Mouse (Mus musculus) gastrocnemius, postnatal 25 days (tissue): Measurements from ENCODE around the gene Bag2. TPM values are rescaled to one million over a fixed set of nuclear protein-coding genes. Genes with fewer than 3 reads are reported as not detected.

Experiments used
- DNase-seq: peaks from one replicate; pipeline ENCODE4 v3.0.0; 2022
- long read RNA-seq, 2 experiments: library from polyadenylated mRNA; stranded (forward); transcript quantifications; one replicate each; pipeline ENCODE4 v2.0.0; 2021
- total RNA-seq, 2 experiments: library from RNA; stranded (reverse); gene quantifications; 1 replicate in 1 of 2; 2 replicates in 1 of 2; pipeline ENCODE4 v1.2.3; 2021

Bag2 gene
- 10 to 100 TPM; 15.1 to 18.4 TPM for total RNA-seq
- long read RNA-seq, experiment 1, transcript Bag2-201 (3 exons, 1,860 nt): major isoform, 26 of 44 reads
- long read RNA-seq, experiment 1, partial matches to known transcripts: 0 of 44 reads
- long read RNA-seq, experiment 1, other reads (novel, unspliced or antisense): 18 of 44 reads
- long read RNA-seq, experiment 2, transcript Bag2-201 (3 exons, 1,860 nt): major isoform, 19 of 37 reads
- long read RNA-seq, experiment 2, partial matches to known transcripts: 0 of 37 reads
- long read RNA-seq, experiment 2, other reads (novel, unspliced or antisense): 16 of 37 reads

DNA sequence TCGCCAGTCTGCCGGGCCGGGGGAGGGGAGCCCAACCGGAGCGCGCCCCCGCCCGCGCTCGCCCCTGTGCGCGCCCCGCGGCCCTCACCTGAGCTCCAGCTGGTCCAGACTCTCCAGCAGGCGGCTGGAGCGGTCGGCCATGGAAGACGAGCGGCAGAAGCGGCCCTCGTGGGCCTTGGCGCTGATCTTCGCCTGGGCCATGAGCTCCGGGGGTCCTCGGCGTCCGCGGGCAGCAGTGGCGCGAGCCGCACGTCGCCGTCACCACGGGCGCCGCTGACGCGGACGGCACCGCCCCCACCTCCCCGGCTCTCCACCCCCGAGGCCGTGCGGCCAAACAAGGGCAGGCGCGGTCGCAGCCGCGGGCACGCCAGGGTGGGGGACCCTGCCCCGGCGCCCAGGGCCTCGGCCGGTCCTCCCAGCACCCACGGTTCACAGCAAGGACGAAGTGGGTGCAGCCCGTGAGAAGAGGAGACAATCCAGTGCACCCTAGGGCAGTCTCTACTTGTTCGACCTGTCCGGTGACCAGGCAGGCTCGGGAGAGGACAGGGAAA is at the start of gene Bag2:
TSS of gene Bag2 (minus strand) at position 305 of the 551 bp plus-strand sequence.
- DNase-seq: peak; percentile 76

DNA sequence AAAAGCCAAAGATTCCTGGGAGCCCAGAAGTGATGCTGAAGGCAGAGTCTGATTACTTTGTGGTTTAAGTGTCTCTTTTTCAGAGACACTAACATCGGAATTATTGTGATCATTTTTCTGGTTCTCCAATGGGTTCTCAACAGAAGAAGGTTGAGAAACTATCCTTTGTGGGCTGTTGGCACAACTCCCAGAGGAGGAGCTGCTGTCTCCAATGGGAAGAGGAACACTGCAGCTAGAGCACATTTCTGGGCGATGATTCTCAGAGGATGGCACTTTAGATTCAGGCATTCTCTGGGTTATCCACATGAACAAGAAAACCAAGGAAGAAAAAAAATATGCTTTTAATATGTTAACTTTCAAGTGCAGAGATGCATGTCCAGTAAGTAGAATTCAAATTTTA is 45.7 kb upstream of the Bag2 start:
- DNase-seq: no peak

DNA sequence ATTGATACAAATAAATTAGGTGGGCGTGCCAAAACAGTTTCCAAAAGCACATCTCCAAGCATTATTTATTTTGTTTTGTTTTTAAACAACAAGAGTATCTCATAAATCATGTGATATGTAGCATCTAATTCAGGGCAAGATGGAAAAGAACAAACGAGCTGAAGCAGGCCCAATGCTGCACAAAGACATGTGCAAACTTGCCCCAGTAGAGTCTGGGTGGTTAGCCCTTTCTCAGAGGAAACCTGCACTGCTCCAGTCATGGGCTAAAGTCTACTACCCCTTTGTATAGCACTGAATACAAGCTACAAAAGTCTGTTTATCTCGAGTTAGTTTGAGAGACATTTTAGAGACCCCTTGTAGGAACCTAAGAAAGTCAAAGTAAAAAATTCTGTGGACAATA is 42.0 kb upstream of the Bag2 start:
- no peak for DNase-seq

DNA sequence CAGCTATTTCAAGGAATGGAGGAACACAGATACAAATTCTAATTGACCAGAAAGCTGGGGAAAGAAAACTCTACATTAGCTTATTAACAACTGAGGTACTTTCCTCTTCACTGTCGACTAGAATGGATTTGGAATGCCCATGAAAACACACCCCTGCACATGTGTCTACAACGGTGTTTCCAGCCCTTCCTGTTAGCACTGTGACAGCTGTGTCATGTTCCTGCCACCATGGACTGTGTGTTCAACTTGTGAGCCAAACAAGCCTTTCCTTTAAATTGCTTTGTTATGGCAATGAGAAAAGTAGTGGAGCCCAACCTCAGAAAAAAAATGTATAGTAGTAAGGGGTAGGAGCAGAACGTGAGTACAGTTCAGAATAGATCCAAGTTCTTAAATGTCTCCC is 30.9 kb upstream of the Bag2 start:
- DNase-seq: no peak

DNA sequence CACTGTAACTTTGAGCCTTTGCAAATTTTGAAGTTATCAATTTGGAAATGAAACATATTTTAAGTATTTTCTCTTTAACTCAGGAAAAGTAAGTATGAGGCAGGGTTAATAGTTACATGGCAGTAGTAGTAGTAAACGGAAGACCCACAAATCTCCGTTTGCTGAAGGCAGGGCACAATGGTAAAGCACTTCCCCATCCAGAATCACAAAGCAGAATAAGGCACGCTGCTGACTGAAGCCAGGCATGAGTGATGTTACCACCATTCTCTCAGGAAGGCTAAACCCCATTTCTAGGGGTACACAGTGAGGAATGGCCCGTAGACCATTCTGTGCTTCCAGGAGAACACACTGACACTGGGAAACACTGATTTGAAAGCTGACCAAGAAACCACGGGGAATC is 30.5 kb upstream of the Bag2 start:
- DNase-seq: no peak

DNA sequence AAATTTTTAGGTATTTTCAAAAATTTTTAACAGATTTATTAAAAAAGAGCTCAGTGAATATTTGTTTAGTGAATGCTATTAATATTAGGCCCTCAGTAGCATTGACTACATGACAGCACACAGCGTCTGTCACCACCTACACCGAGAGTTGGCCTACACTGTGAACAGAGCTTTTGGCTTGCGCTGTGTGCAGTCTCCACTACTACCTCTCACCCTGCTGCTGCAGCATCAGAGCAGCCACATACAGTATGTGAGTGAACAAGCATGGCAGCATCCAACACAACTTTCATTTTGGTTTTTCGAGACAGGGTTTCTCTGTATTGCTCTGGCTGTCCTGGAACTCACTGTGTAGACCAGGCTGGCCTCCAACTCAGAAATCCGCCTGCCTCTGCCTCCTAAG is 27.0 kb upstream of the Bag2 start:
- no peak for DNase-seq

DNA sequence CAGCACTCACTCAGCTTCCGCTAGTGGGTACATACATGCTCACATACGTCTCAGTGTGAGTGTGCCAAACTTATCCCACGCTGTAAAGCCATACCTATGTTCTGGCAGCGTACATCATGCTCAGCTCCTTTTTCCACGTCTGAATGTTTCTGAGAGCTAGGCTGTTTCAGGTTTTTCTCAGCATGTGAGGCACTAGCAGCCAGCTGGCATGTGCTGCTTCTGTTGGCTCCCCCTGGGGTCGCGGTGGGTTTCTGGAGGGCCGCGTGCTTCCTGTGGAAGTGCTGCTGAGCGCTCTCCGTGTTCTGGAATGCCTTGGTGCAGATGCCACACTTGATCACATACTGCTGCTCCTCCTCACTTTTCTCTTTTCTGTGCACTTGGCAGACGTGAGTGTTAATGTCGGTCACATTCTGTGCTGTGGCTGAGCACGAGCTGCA is 18.6 kb upstream of the Bag2 start:
- no peak for DNase-seq

DNA sequence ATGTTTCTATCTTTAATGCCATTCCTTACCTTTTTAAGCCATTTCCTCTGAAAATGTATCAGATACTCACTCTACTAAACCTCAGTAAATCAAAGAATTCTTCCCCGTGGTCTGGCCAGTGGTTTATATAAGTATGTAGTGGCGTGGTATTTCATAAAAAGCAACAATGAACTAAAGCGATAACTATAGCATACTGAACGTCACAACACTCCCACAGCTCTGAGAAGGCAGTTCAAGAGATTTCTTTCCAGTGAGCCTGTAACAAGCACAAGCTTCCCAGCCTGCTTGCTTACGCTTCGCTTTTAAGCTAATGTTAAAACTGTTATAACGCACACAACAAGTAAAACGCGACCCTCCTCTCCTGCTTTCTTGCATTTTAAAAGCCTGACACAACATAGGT is 14.5 kb upstream of the Bag2 start:
- DNase-seq: no peak

DNA sequence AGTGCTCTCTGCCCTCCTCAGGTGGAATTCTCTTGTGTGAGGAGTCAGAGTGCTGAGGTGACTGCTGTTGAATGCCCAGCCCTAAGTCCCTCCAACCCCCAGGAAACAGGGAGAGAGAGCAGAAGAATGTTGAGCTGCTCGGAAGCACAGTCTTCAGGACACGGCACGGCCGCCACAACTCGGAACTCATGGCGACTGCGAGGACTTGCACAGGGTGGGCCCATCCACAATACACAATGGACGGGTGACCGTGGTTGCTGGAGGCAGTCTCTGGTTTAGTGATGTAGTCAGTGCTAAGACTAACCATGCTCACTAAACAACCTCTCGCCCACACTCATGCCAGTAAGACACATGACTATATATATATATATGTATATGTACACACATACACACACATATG is 14.0 kb upstream of the Bag2 start:
- DNase-seq: no peak

DNA sequence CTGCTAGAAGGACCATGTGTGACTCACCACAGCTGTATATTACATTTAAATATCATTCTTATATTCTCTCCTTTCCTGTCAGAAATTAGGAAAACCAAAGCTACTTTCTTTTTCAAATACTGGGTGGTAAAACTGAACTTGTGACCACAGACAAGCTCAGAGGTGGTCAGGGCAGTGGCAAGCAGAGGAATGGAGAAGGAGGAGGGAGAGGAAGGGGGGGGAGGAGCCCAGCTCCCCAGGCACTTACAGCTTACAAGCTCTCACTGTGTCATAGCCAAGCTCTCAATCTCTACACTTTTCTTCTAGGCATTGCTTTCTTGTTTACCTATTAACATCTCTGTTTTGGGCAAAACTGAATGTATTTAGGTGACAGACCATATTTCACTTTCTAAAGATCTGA is 11.2 kb upstream of the Bag2 start:
- no peak for DNase-seq

DNA sequence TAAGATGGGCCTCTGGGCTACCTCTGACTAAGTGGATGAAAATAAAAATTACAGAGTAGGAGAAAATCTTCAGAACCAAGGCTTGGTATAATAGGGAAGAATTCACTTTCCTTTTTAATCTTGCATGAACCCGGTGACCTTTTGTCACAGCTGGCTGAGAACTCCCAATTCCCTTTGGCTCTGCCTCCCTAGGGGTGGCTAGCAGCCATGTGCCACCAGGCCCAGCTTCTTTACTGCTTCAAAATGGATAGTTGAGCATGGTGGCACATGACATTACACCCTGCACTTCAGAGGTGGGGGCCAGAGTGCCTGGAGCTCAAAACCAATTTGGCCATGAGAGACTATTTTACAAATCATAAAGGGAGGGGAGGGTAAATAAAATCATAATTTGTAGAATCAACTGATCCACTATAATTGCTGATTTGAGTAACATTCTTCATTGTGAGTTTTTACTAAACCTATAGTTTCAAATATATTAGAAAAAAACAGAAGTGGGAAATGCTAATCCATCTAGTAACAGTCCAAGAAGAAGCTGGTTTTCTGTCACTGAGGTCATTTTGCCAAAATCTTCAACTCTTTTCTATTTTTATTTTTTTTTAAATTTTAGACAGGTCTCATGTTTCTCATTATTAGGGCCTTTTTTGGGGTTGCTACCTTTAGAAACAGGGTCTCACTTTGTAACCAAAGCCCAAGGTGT is 10.6 kb upstream of the Bag2 start:
- DNase-seq: no peak

DNA sequence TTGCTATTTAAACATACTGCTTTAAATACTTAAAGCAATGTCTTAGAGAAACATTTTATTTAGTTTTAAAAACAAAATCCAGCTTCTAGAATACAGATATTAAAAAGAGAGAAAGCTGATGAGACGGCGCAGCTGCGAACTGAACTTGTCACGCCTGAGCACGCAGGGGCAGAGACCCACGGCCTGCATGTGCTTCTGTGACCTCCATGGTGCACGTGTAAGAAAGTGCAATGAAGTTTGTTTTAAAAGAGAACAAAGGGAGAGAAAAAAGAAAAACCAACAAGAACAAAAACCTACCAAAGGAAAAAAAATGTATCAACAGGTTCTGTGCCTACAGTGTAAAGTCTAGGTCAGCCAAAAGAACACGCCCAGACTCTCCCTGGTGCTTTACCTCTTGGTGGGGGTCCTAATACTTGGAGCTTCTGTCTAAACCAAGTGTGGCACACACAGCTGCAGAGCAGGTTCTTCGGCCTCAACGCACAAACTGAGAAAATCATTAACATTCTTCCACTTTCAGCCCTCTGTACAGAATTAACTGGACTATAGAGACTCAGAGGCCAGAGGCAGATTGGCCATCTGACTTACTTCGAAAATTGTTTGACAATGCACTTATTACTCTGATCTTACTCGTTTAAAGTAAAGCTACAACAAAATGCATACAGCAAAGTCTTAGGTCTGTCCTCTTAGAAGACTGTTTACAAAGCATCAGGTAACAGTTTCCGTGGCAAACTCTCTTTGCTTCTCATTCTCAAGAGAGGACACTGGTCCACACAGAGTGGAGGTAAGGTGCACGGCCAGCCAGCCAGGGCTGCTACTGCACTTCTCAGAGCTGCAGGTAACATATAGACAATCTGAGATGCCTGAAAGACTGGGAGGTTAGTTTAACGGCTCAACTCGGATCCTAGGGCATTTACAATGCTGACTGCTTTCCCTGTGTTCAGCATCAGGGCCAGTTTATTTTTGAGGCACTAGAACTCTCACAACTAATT is 9.2 kb upstream of the Bag2 start:
- no peak for DNase-seq

DNA sequence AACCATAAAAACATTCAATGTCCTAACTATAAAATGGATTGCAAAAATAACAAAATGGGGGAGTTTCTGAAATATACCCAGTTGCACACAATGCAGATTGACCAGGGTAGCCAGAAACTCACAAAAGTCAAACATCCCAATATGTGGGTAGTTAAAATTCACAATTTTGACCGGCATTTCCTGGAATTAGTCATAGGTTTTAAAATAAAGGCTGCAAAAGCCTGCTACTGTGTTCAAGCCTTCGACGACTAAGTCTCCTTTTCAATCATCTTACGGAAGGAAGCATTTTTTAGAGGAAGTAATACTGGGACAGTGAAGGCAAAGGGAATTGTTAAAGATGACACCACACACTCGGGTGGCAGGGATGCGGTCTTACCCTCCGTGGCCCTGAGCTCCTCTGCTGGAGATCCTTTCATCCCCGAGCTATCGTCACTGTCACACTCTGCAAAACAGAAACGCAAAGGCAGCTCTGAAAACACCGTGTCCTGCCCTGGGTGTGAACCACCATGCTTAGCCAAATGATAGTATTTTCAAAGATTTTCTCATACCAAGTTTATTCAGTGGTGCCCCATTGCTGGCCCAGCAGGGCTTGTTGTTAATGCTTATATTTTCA is 8.0 kb upstream of the Bag2 start:
- no peak for DNase-seq

DNA sequence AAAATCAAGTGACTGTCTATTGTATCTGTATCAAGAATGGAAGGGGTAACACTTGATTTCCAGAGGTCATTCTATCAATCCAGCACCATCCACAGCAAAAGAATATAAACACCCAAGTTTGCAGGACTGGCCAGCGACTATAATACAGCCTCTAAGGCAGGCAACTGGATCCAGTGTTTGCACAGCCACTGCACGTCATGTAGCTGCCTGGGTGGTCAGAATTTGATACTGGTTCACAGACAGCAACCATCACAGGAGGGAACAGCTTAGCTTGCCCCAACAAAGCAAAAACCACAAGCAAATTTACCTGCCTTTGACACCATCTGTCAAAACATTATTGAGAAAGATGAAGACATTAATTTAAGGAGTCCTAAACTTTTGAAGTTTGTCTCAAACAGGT is 6.2 kb upstream of the Bag2 start:
- DNase-seq: no peak

DNA sequence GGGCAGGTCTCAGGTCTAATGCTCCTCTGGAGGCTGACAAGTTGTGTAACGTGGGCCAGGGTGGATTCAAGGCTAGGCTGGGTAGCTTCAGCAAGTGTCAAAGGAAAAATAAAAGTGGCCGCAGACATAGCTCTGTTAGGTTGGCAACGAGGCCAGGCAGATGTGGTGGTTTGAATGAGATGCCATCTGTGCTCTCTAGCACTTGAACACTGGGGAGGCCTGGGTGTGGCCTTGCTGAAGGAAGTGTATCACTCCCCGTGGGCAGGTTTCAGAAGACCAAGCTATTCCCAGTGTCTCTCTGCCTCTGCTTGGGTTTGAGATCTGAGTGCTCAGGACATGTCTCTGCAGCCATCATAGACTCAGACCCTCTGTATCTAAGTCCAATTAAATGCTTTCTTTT is 893 bp upstream of the Bag2 start:
- no peak for DNase-seq

DNA sequence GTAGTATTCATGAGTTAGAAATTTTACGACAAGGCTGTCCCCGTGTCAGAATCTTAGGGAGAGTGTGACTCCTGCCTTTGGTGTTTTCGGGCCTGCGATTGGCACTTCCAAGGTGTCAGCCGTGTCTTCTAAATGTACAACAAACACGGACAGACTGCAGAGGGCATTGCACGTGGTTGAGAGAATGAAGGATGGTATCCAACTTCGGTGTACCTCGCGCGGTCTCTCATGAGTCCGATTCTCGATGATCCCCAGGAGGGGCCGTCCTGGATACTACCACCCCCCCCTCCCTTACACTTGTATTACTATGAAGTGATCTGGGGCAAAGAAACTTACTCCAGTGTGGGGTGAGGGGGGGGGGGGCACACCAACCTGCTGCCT is 572 bp downstream of the Bag2 start:
- no peak for DNase-seq

DNA sequence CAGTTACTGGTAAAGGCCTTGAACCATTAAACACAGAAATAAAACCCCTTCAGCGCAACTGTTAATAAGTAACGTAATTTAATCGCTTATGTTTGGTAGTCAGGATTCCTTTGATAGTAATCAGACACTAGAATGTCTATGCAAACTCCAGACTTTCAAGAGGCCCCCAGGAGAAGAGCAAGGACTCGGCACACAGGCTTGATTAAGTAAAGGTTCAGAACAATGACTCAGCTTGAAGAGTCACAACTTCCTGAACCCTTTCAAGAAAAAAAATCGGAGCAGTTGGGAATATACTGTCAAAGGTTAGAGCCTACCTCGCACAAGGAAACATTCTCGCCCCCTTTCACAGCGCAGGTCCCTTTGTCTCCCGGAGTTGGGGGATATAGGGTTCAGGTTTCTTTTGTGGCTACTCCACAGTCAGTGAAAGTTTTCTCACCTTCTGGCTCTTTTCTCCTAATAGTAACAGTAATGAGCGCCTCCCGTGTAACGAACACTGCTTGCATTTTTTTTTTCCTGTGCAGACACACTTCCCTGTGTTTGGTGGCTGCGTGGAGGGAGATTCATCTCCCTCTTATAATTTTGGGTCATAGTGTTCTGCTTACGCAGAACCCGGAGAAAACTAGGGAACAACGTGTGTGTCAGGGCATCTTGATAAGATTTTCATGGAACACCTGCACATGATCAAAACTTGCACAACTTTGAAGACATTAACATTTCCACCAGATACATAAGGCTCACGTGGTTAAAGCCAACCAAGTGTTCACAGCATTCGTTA is 1.1 kb downstream of the Bag2 start:
- no peak for DNase-seq

DNA sequence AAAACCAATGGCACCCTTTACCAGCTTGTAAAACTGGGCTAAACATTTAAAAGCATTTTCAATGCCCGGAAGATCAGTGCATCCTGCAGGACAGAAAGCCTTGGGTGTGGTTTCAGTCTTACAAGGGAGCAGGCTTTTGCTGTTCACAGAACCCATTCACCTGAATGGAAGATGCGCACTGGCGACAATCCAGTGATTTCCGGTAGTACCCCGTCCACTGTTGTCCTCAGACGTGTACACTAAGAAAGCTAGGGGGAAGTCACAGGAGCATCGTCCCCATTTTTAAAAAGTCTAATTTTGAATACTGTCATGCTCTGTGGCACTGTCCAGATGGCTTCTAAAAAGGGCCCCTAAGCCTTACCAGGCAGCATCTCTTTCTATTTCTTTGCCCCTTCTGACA is 1.8 kb downstream of the Bag2 start:
- DNase-seq: no peak

DNA sequence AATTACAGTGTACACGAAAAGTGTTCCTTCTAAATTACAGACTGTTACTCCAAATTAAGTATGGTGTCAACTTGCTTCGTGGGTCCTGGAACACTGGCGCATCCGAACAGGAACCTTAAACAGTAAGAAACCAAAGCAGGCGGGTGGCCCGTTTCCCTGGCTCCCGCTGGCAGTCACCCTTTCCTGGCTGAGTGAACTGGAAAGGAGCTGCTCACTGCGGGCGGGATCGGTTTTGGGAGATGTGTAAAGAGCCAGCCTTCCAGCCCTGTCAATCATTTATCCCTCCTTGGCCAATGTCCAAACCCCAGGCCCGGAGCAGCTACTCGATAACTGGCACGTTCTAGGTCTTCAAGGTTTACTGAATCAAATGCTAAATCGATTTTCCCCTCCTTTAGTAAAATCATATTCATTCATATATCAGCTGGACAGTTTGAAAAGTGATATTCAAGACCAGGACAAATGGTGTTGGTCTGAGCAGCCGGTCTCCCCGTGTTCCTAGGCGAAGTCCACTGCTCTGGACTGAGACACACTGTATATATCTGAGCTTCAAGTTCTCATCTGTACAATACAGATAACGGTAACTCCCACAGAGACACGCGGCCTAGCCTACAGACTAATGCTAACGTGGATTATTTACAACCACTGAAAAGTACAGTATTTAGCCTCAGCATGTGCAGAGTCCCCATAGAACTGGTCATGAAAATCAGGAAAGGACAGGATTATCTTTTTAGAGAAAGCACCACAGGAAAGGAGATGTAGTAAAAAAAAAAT is 2.4 kb downstream of the Bag2 start:
- DNase-seq: peak; percentile 28

DNA sequence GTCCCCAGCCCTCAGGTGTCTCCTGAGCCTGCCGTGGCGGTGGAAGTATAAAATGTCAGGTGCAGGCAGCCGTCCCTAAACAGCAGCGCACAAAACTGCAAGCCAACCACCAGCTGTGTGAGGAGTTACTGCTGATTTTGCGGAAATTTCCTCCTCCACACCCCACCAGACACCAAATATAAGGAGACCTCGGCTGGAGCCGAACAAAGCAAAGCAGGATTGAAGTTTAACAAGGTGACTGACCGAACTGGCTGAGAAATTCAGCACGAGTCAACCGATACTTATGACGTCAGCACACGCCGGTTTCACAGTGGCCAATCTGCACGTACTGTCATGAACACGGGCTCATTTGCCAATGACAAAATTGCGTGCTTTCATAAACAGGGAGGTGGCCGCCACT is 3.5 kb downstream of the Bag2 start:
- no peak for DNase-seq

DNA sequence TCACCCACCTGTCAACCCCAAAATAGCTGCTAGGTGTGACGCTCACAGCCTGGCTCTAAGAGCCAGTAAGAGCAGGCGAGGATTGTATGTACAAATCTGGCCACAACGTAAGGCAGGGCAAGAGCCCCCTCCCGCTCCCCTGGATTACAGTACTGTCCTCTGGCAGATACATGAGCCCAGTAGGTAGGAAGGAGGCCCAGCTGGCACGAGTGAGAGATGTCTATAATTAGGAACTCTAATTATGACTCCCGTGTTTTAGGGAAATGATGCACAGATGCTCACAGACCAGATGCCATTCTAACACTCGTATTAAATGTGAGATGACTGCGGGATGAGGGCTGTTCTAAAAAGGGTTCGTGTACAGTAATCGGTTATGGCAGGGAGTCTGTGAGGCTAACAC is 6.3 kb downstream of the Bag2 start:
- peak; percentile 19 for DNase-seq
